Mouse (Mus musculus) forelimb bud, embryonic 11.5 days (tissue): ENCODE results near the gene Pdrg1.

Experiments used
- DNase-seq: peaks from one replicate; pipeline ENCODE4 v3.0.0-alpha.2; 2012; ENCODE audit warnings: low read depth, low spot score

The Pdrg1 gene

DNA sequence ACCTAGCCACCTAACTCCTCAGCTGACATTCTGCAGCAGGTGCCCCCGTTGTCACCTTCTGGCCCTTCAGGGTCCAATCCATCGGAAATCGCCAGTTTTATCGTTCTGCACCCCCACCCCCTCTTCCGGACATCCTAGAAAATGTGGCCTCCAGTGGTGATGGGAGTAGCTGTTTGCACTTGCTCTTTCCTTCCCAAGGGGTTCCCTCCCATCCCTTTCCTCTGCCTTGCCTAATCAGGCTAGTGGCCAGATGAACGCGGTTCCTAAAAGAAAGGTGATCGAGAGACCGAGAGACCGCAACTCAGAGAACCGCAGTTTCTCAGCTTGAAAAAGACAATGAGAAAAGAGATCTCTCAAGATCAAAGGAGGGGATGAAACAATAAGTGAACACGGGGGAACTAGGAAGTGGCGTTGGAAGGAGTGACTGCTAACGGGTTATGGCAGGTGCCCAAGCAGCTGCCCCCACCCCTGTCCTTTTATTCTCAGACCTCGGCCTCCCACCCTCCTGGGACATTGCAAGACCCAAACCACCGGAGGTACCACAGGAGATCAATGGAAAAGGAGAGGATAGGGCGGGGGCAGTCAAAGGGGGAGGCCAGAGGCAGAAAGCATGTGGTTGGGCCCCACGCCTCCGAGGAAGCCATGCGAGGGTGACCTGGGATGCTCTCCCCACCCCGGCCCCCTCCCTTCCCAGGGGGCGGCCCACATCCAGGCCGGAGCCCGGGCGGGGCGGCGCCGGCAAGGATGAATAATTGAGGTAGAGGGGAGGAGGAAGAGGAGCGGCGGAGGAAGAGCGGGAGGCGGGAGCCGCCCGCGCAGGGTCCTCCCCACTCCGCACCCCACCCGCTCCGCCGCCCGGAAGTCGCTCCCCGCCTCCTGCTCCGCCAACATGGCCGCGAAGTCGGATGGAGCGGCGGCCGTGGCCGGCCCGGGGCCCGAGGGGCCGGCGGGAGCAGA, 16.2 kb upstream of the Pdrg1 start, which contains the start of gene Xkr7:
Gene Xkr7, plus strand, starts transcription at position 727 of the 957 bp plus-strand sequence.
- no peak for DNase-seq

DNA sequence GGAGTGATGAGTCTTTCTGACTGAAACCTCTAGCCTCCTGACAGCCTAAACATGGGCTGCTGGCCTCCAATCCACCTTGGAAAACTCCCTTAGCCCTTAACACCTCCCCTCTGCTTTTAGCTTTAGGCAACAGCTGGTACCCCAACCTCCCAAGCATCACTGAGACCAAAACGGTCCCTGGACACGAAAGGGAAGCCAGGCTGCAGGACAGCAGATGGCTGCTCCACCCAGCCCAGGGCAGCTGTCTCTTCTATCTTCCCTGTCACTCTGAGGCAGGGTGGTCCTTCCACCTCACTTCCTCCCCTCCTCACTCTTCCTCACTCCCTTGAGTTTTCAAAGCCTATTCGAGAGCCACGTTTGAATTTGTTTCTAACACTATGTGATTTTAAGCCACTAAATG, 15.2 kb upstream of the Pdrg1 start:
- DNase-seq, result no peak

DNA sequence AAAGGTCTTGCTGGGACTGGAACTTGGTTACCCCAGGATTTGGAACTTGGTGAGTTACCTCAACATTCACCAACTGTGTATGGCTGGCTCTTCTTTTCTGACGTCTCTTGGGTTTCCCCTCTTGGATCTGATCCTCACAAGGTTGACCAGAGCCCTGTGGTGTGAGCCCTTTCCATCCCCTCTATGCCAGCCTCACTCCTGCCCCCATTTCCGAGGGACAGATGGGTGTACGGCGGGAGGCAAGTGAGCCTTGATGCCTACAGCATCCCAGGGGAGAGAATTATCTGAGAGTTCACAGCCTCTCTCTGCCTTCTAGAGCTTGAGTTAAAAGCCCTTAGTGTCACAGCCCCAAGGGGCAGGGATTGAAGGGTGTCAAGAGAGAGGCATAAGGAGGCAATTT, 12.3 kb upstream of the Pdrg1 start:
- no peak for DNase-seq

DNA sequence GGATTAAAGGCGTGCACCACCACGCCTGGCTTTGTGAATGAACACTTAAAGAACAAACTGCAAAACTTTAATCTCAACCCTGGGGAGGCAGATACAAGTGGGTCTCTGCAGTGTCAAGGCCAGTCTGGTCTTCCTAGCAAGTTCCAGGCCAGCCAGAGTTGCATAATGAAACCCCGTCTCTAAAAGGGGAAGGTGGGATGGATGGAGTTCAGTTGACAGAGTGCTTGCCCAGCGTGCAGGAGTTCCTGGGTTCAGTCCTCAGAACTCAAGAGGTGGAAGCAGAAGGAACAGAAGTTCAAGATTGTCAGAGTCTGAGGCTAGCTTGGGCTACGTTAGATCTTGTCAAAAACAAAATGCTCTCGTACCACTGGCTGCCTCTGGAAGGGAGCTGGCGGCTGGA, 10.8 kb upstream of the Pdrg1 start:
- no peak for DNase-seq

DNA sequence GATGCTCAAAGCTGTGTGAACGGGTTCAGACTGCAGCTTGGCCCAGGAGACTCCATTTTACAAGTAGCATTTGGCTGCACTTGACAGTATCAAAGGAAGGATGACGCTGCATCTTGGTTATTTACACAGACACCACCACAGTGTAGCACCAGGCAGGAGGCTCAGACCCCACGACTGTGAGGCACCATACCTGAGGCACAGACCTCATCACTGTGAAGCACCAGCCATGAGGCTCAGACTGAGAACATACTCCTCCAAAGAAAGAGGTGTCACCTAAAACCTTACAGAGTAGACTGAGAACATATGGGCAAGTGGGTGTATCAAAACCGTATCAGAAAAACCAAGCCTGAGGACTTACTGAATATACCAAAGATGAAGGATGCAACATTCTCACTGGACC, 7.6 kb upstream of the Pdrg1 start:
- no peak for DNase-seq

DNA sequence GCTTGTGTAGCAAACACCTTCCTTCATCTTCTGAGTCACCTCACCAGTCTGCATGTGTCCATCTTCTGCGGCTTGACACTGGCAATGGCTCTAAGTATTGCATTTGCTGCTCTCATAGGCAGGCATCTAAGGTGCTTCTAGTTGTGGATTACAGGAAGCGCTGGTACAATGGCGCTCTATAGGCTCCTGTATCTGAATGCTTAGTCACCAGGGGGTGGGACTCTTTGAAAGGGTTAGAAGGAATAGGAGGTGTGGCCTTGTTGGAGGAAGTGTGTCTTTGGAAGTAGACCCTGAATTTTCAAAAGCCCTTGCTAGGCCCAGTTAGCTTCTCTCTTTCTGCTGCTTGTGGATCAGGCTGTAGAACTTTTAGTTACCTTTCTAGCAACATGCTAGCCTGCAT, 5.9 kb upstream of the Pdrg1 start:
- DNase-seq, result no peak

DNA sequence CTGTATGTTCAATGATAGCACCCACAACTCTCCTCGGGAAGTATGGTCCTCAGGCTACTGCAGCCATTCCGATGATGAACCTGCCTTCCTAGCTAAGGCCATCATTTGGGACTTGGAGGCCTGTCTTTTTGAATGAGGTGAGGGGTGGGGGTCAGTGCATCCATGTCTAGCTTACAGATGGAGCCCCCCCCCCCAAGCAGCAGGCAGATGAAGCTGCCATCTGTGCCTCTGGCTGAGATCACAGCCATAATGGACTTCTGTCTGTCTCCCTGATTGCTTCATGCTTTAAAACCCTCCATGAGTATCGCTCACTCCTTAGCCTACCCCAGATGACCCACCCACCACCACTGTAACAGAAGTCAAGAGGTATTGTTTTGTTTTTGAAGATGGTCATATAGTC, 4.1 kb upstream of the Pdrg1 start:
- no peak for DNase-seq

DNA sequence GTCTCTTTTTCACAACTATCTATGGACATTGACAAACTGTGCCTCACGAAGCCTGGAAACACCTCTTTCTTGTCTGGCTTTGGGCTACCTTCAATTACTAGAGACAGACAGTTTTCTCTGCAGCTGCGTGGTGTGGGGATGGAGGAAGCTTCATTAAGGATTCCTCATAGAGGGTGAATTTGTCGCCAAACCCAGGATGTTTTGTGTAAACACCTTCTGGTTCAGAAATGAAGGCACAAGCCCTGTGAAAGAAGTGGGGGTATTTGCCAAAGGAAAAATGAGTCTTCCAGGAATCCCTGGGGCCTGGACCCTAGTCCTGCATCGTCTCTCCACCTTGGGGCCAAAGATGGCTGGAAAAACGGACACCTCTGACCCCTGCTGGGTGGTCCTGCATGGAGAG, 1.6 kb upstream of the Pdrg1 start:
- DNase-seq, result no peak

DNA sequence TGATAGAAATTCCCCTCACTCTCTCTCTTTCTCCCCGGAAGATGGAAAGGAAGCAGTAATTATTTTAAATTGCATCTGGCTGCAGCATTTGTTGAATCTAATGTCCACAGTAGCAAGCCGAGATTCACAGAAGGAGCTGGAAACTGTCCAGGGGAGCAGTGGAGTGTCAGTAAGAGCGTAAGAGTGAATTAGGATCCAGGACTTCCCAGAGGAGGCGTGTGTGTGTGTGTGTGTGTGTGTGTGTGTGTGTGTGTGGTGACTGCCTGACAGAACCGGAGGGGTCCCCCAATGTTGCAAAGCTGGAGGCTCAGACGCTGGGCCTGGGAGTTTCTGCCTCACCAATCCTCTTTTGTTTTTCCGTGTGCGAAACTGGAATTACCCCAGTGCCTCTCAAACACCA, 577 bp upstream of the Pdrg1 start:
- DNase-seq, result no peak

DNA sequence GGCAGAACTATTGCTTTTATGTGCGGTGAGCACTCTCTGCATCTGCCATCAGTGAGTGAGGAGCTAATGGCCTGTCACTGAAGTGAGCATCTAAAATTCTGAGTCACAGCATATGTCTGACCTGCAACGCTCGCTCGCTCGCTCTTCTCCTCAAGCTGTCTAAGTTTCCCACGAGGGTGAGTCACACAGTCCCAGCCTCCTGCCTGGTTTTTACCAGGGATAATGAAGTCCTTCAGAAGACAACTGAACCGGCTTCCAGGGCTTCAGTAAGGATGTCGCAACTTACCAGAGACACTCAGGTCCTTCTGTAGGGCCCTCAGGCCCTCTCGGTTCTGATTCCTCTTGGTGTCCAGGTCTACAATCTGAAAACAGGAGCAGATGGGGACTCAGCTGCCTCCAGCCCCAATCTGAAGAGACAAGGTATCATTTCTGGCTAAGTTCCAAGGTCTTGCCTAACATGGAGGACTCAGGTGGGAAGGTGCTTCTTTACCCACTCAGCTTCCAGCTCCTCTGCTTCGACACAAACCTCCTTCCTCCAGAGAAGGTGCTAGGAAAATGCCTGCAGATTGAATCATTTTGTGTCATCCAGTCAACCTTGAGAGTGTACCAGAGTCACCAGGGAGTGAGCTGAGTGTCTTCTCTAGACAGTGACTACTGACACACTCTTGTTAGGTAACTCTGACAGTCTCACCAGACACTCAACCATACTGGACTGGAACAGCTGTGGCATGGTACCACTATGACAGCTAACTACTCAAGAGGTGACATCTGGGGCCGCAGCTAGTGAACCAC, 1.3 kb downstream of the Pdrg1 start:
- DNase-seq, result no peak

DNA sequence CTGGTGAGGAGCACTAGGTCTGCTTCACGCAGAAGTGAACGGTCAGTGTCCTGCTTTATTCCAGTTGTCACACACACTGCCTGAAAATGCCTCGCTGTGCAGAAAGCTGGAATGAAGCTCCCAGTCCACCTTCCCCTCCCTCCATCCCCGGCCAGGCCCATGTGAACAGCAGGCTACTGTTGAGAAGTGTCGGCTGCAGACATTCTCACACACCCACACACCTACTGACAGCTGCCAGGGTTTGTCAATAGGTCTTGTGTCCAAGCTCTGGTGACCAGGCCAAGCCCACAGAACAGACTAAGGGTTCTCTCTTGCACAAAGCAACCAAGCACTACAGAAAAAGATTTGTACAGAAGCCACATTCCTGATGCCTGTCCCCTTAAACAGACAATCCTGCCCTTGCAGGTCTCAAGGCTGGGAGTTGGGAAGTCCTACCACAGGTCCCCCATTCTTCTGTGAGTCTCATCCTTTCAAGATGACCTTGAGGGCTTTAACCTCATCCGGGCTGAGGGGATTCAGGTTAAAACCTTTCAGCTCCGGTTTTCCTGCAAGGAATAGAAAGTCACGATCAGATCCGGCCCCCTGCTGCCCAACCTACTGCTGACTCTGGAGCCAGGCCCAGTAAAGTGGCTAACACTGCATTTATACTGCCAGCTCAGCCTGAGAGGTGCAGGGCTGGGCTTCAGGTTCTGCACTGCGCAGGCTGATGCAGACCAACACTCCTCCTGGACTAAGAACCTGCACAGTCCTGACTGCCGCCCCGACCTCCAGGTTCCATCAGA, 5.8 kb downstream of the Pdrg1 start:
- DNase-seq, result no peak

DNA sequence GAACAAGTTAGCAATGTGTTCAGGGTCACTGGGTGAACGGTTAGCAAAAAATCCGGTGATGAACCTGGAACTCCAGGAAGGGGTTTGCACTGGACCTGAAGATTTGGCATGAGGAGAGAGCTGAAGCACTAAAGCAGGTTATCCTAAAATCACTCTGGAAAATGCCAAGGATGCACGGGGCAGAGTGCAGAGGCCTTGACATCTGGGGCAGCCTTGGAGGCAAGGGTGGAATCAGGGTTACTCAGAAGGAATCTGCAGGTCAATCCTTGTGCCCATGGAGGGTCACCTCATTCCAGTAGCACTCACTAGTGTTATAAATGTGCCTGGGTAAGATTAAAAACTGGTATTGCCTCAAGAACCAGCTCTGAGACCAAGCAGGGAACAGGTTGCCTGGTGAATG, 9.2 kb downstream of the Pdrg1 start:
- DNase-seq, result no peak

DNA sequence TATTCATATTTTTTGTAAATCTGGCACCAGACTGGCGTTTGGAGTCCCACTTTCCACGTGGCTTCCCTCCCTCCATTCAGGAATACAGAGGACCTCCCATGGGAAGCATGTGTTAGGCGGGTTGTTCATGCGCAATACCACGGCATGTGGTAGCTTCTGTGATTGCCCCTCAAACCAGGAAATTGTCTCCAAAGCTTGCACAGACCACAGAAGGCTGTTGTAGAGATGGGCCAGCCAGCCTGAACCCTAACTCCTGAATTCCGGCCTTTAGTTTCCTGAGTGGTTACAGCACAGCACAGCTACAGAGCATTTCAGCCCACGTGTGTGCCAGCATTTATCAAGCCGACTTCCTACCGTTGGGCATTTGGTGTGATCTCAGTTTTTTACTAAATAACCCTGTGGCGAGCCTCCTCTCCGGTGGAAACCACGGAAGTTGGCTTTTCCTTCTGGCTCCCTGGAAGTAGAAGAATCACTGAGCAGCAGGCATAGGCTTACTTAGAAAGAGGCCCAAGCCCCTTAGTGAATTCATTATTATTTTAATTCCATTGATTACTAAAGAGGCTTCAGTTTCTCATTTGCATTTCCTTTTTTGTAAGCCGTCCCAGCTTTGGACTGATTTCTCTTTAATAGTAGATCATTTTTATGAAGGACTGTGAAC, 11.4 kb downstream of the Pdrg1 start:
- DNase-seq, result no peak

DNA sequence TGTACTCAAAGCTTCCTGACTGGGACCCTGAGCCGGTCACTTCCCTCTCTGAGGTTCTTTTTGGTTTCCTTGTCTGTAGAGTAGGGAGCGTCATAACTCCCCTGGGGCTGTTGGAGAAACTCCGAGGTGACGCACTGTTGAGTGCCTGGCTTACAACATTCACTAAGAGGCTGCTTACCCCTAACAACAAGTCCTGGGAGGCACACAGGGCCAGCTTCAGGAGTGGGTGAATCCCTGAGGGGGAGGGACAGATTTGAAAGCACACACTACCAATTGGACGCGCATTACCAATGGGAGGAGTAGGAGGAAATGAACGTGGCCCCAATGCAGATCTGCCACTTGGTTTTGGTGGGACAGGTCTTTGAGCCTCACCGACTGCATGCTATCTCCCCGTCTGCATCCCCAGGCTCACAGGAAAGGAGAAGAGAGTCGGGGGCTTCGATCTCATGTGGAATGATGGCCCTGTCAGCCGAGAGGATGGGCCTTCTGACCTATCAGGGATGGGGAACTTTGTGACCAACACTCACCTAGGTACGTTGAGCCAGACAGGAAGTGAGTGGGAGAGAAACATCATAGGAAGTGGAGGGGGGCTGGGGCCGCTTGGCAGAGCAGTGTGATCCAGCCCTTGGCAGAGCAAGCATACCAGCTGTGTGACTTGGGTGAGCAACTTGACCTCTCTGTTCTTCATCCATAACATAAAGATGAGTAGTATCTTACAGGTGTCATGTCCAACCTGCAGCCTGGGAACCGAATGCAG, 12.6 kb downstream of the Pdrg1 start:
- DNase-seq, result no peak

DNA sequence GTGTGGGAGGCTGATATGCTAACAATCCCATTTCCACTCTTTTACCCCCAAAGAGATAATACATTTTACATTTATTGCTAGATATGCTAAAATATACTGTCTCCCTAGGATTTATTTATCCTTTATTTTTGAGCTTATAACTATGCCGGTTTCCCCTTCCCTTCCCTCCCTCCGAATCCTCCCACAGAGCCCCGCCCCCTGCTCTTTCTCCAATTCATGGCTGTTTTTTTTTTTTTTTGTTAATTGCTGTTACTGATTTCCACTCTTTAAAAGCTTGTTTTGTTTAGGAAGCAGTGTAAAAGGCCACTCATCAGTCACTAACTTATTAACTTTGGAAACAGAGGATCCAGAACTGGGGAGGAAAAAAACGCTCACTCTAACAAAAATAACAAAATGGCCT, 18.2 kb downstream of the Pdrg1 start:
- DNase-seq, result no peak

DNA sequence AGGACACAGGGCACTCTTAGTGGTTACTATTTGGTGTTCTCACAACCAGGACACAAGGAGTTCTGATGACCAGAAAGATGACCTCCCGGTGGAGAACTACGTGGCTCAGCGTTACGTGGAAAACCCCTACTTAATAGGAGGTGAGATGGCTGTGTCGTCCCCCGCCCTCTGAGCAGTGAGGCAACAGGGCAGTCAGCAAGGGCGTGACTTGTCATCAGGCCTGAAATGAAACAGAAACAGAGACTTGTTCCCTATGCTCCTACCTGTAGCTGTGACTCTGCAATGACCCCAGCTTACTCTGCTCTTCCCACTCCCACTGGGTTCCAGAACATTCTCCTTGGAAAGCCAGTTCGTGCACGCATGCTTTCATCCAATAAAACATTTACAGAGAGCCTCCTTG, 23.7 kb downstream of the Pdrg1 start:
- no peak for DNase-seq

DNA sequence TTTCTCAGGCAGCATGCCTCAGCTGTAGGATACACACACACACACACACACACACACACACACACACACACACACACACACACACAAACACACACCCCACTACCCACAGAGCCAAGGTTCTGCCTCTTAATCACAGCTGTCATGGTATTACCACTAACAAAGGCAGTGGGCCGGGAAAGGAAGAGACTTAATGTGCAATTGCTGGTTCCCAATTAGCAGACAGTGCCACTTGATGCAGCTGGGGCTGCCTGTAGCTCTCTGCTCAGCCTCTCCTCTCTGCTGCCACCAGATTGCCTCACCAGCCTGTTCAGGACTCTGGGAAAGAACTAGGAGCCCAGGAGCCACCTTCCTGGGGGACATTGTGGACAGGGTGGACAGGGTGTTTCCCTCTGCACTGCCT, 29.6 kb downstream of the Pdrg1 start:
- no peak for DNase-seq

DNA sequence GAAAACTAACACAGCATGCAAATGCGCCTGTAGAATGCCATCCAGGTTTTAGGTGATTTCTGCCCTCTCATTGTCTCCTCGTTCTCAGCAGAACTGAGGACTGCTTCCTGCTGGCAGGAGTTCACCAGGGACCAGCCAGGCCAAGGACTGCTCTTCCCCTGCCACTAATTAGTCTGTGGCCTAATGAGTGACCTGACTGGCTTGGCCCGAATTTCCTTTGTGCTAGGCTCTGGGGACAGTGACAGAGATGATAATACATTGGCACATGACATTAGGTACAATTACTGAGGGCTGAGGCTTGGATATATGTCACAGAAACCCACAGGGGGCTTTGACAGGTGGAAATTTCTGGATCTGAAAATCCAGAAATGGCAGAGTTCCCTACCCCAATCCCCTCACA, 38.2 kb downstream of the Pdrg1 start:
- no peak for DNase-seq

DNA sequence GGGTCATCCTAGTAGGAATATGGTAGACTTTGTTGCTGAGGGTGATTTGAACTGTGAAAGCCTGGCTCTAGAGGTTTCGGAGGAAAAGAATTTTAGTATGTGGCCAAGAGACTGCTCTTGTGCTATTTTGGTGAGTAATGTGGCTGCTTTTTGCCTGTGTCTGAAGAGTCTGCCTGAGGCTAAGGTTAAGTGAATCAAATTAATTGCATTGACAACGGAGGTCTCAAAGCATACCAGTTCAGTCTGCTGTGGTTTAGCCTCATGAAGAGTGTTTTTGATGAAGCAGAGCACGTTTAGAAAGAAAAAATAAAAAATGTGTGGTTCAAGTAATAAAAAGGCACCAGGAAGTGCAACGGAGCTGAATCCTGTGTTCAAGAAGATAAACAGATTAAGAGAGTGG, 49.7 kb downstream of the Pdrg1 start:
- DNase-seq, result no peak

DNA sequence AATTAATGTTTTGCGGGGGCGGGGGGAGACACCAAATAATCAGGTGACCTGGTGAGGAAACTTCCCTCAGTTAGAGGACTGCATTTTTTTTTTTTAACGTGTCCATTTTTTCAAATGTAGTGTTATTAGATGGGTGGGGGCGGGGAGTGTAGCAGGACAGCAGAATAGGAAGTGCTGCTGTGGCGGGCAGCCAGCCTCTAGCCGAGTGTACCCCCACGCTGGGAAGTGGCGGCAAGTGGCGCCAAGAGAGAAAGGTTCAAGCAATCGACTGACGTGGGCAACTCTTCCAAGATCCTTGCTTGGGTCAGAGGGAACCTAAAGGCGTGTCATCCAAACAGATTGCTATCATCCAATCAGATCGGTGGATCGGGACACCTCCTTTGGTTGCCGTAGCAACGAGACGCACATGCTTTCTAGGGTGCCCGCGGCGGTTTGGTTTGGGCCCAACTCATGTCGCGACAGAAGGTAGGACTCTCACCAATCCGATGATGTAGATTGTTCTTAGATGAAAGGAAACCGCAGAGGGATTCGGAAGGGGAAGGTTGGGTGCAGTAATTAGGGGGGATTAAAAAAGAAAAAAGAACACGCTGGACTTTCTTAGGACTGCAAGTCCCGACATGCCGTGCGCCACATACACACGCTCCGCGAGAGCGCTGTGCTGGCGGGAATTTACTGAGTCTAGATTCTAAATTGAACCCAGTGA, 53.0 kb downstream of the Pdrg1 start, which contains the start of gene Ttll9:
Gene Ttll9, plus strand, starts transcription at position 395 of the 703 bp plus-strand sequence.
- peak; percentile 81 for DNase-seq
